Mouse (Mus musculus): Measurements from ENCODE around the gene Mast1. TPM values are rescaled to one million over a fixed set of nuclear protein-coding genes. Genes with fewer than 3 reads are reported as not detected.

Gene Mast1
- polyA plus RNA-seq (2012; rRNA removed): 69.0 and 76.3 TPM in 2 replicates

GRCm38 (mm10) chr8:84936962-84937546 lies at the start of gene Mast1:
TSS of gene Mast1 (minus strand) at chr8:84937359.
- peak in 1 of 2 experiments; percentile 72 for DNase-seq (ENCODE audit: extremely low spot score in 1 of 2, low spot score in 1 of 2)

- DNase-seq (ENCODE audit: extremely low spot score in 1 of 2, low spot score in 1 of 2): no peak
Observed at GRCm38 (mm10) chr8:84986379-84986945, 49.3 kb upstream of the Mast1 start.

- peak; percentile 92 to 96 for DNase-seq (ENCODE audit: extremely low spot score in 1 of 2, low spot score in 1 of 2)
Observed at GRCm38 (mm10) chr8:84985684-84986378, 48.7 kb upstream of the Mast1 start.

GRCm38 (mm10) chr8:84985049-84985683 lies 48.0 kb upstream of the Mast1 start:
- DNase-seq (ENCODE audit: extremely low spot score in 1 of 2, low spot score in 1 of 2): peak in 1 of 2 experiments; percentile 55

GRCm38 (mm10) chr8:84984294-84985048 lies 47.3 kb upstream of the Mast1 start:
- no peak for DNase-seq (ENCODE audit: extremely low spot score in 1 of 2, low spot score in 1 of 2)

GRCm38 (mm10) chr8:84982499-84983011 lies 45.4 kb upstream of the Mast1 start:
- DNase-seq (ENCODE audit: extremely low spot score in 1 of 2, low spot score in 1 of 2): no peak

- no peak for DNase-seq (ENCODE audit: extremely low spot score in 1 of 2, low spot score in 1 of 2)
Observed at GRCm38 (mm10) chr8:84981644-84982498, 44.7 kb upstream of the Mast1 start.

GRCm38 (mm10) chr8:84980622-84981358 lies 43.6 kb upstream of the Mast1 start:
- DNase-seq (ENCODE audit: extremely low spot score in 1 of 2, low spot score in 1 of 2): peak in 1 of 2 experiments; percentile 63

GRCm38 (mm10) chr8:84979599-84980421 lies 42.7 kb upstream of the Mast1 start:
- peak; percentile 86 to 95 for DNase-seq (ENCODE audit: extremely low spot score in 1 of 2, low spot score in 1 of 2)

GRCm38 (mm10) chr8:84978248-84978940 lies 41.2 kb upstream of the Mast1 start, which contains the start of gene Junb:
TSS of gene Junb (minus strand) at chr8:84978718.
- peak; percentile 91 to 96 for DNase-seq (ENCODE audit: extremely low spot score in 1 of 2, low spot score in 1 of 2)

GRCm38 (mm10) chr8:84977435-84978247 lies 40.5 kb upstream of the Mast1 start:
- DNase-seq (ENCODE audit: extremely low spot score in 1 of 2, low spot score in 1 of 2): peak in 1 of 2 experiments; percentile 70

- DNase-seq (ENCODE audit: extremely low spot score in 1 of 2, low spot score in 1 of 2): no peak
Observed at GRCm38 (mm10) chr8:84976763-84977434, 39.7 kb upstream of the Mast1 start.

GRCm38 (mm10) chr8:84976031-84976762 lies 39.0 kb upstream of the Mast1 start:
- peak; percentile 89 to 98 for DNase-seq (ENCODE audit: extremely low spot score in 1 of 2, low spot score in 1 of 2)

GRCm38 (mm10) chr8:84975434-84975833 lies 38.3 kb upstream of the Mast1 start:
- DNase-seq (ENCODE audit: extremely low spot score in 1 of 2, low spot score in 1 of 2): peak in 1 of 2 experiments; percentile 81

GRCm38 (mm10) chr8:84974543-84975142 lies 37.5 kb upstream of the Mast1 start:
- DNase-seq (ENCODE audit: extremely low spot score in 1 of 2, low spot score in 1 of 2): no peak
